8 mouse cellular contexts compared by ENCODE assay signal in genomic region chr2:118779504-118780480, GRCm38 (mm10). TPM values are rescaled to one million over a fixed set of nuclear protein-coding genes. Genes with fewer than 3 reads are reported as not detected.
A peak's percentile ranks its signal among the peaks of the same experiment; 100 is the strongest.
DNase-seq lines count a peak whose midpoint lies in the region; ATAC-seq and TF ChIP-seq lines count a peak whose summit lies in the region.

TSS of gene Disp2 (plus strand) at chr2:118779719.

- ATAC-seq in frontal cortex, adult (ENCODE audit: low TSS enrichment) = peak; percentile 83

- H3K4me1 ChIP-seq in MEL (ENCODE audit: control insufficient read depth in 1 of 2, insufficient read depth in 2 of 2, low read length in 2 of 2) = peaks cover 17 to 51% of the 10 kb centered on the region in 2 experiments
- H3K4me1 ChIP-seq in hindbrain, embryonic 10.5 days (replicated peaks) = peaks cover 18% of the 10 kb centered on the region

- H3K36me3 ChIP-seq in MEL (ENCODE audit: control insufficient read depth in 1 of 2, insufficient read depth in 2 of 2, low read length in 2 of 2) = peaks cover 0 to 25% of the 10 kb centered on the region in 2 experiments; a peak in 2 of 4 replicates
- no peaks in the 10 kb centered on the region for H3K36me3 ChIP-seq in hindbrain, embryonic 10.5 days

- H3K27ac ChIP-seq in MEL (ENCODE audit: control insufficient read depth, low read depth, low read length) = peak within 1 kb of the TSS; percentile 75
- peak within 1 kb of the TSS; percentile 84 for H3K27ac ChIP-seq in hindbrain, embryonic 10.5 days

- TF ChIP-seq RAD21 in MEL (IDR thresholded peaks at IDR 0.05; ENCODE audit: low read depth, low read length) = no peak

- peak within 1 kb of the TSS; percentile 49 to 61 for H3K4me3 ChIP-seq in MEL (ENCODE audit: control insufficient read depth in 1 of 2, insufficient read depth in 1 of 2, low read depth in 2 of 2, low read length in 2 of 2)
- H3K4me3 ChIP-seq in hindbrain, embryonic 10.5 days = peak within 1 kb of the TSS; percentile 50

- H3K9ac ChIP-seq in MEL (ENCODE audit: control insufficient read depth, low read depth, low read length, poor library complexity, severe bottlenecking) = peak within 1 kb of the TSS; percentile 35

- no peaks in the 10 kb centered on the region for H3K27me3 ChIP-seq in MEL (ENCODE audit: control insufficient read depth in 1 of 2, insufficient read depth in 2 of 2, low read length in 2 of 2)
- peaks cover 17% of the 10 kb centered on the region for H3K27me3 ChIP-seq in hindbrain, embryonic 10.5 days (ENCODE audit: insufficient read depth, poor library complexity, severe bottlenecking)

- H3K79me2 ChIP-seq in MEL (ENCODE audit: control insufficient read depth, insufficient read depth, low read length, poor library complexity) = no peaks in the 10 kb centered on the region

- DNase-seq in MEL (ENCODE audit: low read depth, low spot score) = peak; percentile 95
- peak; percentile 92 for DNase-seq in cerebellum, adult 8-10 months
- peak; percentile 96 for DNase-seq in hindbrain, embryonic 10.5 days (ENCODE audit: low spot score)
- peak; percentile 89 to 90 for DNase-seq in layer of hippocampus, postnatal 25 days (ENCODE audit: extremely low spot score in 1 of 2, low spot score in 1 of 2)
- DNase-seq in lung, postnatal 14 days = peak; percentile 96
- DNase-seq in ovary, postnatal 36 days (ENCODE audit: low spot score) = peak; percentile 95
- peak; percentile 86 for DNase-seq in thymus, postnatal 14 days

- TF ChIP-seq CTCF in MEL (IDR thresholded peaks at IDR 0.05 in 2 of 3, conservative IDR thresholded peaks at IDR 0.05 in 1 of 3; ENCODE audit: control insufficient read depth in 1 of 3, insufficient read depth in 1 of 3, low read depth in 2 of 3, low read length in 3 of 3, poor library complexity in 1 of 3, severe bottlenecking in 1 of 3) = peak in 1 of 3 experiments; percentile 16; a peak in 1 of 6 replicates

- peak in 1 of 2 experiments; percentile 66; a peak in 2 of 4 replicates for TF ChIP-seq POLR2A in MEL (IDR thresholded peaks at IDR 0.05; ENCODE audit: control insufficient read depth in 1 of 2, insufficient read depth in 1 of 2, low read depth in 1 of 2, low read length in 2 of 2, poor library complexity in 1 of 2)

- H3K9me3 ChIP-seq in MEL (replicated peaks; ENCODE audit: insufficient read depth, low read length) = no peaks in the 10 kb centered on the region
- no peaks in the 10 kb centered on the region for H3K9me3 ChIP-seq in hindbrain, embryonic 10.5 days

- peak; percentile 25 to 40; a peak in 2 of 4 replicates for TF ChIP-seq EP300 in MEL (IDR thresholded peaks at IDR 0.05; ENCODE audit: low read depth in 1 of 2, low read length in 2 of 2)

- 11% methylated on average over 39 of the region's 39 CpGs for WGBS in hindbrain, embryonic 10.5 days

TF ChIP-seq in MEL, 35 proteins besides CTCF, POLR2A, EP300 and RAD21:
- TF ChIP-seq ELF1 (IDR thresholded peaks at IDR 0.05; ENCODE audit: low read depth, low read length) (0 out of 2 replicates have a peak, but pooled peaks have one; percentile 14), MAX (IDR thresholded peaks at IDR 0.05; ENCODE audit: low read length) (peak; percentile 80; the same call in 1 of the 2 replicates), RCOR1 (IDR thresholded peaks at IDR 0.05; ENCODE audit: low read depth, low read length) (no peak; the same call in 1 of the 2 replicates), ETS1 (IDR thresholded peaks at IDR 0.05; ENCODE audit: low read depth, low read length) (no peak), SMC3 (IDR thresholded peaks at IDR 0.05; ENCODE audit: low read depth, low read length) (0 out of 2 replicates have a peak, but pooled peaks have one; percentile 11), NELFE (IDR thresholded peaks at IDR 0.05; ENCODE audit: low read depth, low read length) (peak; percentile 61), MXI1 (IDR thresholded peaks at IDR 0.05; ENCODE audit: low read depth, low read length) (peak; percentile 100), NRF1 (IDR thresholded peaks at IDR 0.05; ENCODE audit: insufficient read depth, low read depth, low read length, poor library complexity, severe bottlenecking) (peak; percentile 96), HCFC1 (IDR thresholded peaks at IDR 0.05; ENCODE audit: low read depth, low read length) (peak; percentile 69), E2F4 (IDR thresholded peaks at IDR 0.05; ENCODE audit: borderline replicate concordance, low read depth, low read length) (no peak), TCF12 (IDR thresholded peaks at IDR 0.05; ENCODE audit: low read depth, low read length) (0 out of 2 replicates have a peak, but pooled peaks have one; percentile 37), SIN3A (IDR thresholded peaks at IDR 0.05; ENCODE audit: low read length) (peak; percentile 100)

RNA-seq across cellular contexts. Expression of gene Disp2, which starts in this region (rescaled TPM):
- 0.15 and 0.29 TPM in 2 replicates for total RNA-seq in MEL (2012; rRNA removed)
- under 1 TPM in 1 of 2 experiments, not detected in 1; 0.43 TPM for polyA plus RNA-seq in MEL (2012; ENCODE audit: insufficient read depth in 1 of 2, insufficient read length in 2 of 2, low read depth in 1 of 2, low replicate concordance in 2 of 2, missing spikeins in 1 of 2)
- 3.6 and 8.9 TPM in 2 replicates for polyA plus RNA-seq in hindbrain, embryonic 10.5 days (2016; fragmentation: Nextera tagmentation; extraction: Ambion mirVana)
- 100 to 1,000 TPM; 255 to 263 TPM for total RNA-seq in layer of hippocampus, postnatal 25 days (2021)

Comparison
In these comparisons a context has a peak if more than half of its experiments do, and no peak if none do; other contexts are left out.
1. Peak in every context shown above with its lines: DNase-seq, ATAC-seq, H3K4me3 ChIP-seq and H3K27ac ChIP-seq.
2. RNA of gene Disp2 (total RNA-seq): 255 to 263 TPM in layer of hippocampus, postnatal 25 days; 0.15 to 0.29 TPM in MEL; every median in the first group is over 100 times any median in the second.
3. Peak in DNase-seq, H3K4me3 ChIP-seq, H3K27ac ChIP-seq and H3K9ac ChIP-seq in MEL; RNA of the gene not detected or under 1 TPM.